Mouse (Mus musculus) liver, embryonic 16.5 days (tissue): ENCODE measurements around the gene Olfr799. TPM values are rescaled to one million over a fixed set of nuclear protein-coding genes. Genes with fewer than 3 reads are reported as not detected.

Source experiments
- ATAC-seq: fragments of 200-750 bp; cut with Nextera tagmentation; 2 replicates; pipeline ENCODE4 v1.8.0; 2017; ENCODE audit warnings: low read depth, mild to moderate bottlenecking, moderate number of reproducible peaks, moderate library complexity
- H3K27ac ChIP-seq: fragments of 300-500 bp; sonication (generic); 2 replicates; pipeline ENCODE4 v1.5.1; 2014; ENCODE audit warnings: mild to moderate bottlenecking, low read length
- H3K27me3 ChIP-seq: fragments of 300-500 bp; sonication (generic); 2 replicates; pipeline ENCODE4 v1.6.1; 2014; ENCODE audit warnings: low read depth, low read length, mixed read lengths; ENCODE audit not compliant: control insufficient read depth, insufficient read depth
- H3K36me3 ChIP-seq: fragments of 300-500 bp; sonication (generic); 2 replicates; pipeline ENCODE4 v1.6.1; 2014; ENCODE audit warnings: mild to moderate bottlenecking; ENCODE audit not compliant: control insufficient read depth, insufficient read depth
- H3K4me1 ChIP-seq: fragments of 300-500 bp; sonication (generic); 2 replicates; pipeline ENCODE4 v1.6.1; 2014; ENCODE audit warnings: low read depth, low read length, mixed read lengths; ENCODE audit not compliant: control insufficient read depth
- H3K4me2 ChIP-seq: fragments of 300-500 bp; sonication (generic); 2 replicates; pipeline ENCODE4 v1.6.1; 2014; ENCODE audit warnings: low read depth, low read length, mixed read lengths
- H3K4me3 ChIP-seq: fragments of 300-500 bp; sonication (generic); 2 replicates; pipeline ENCODE4 v1.5.1; 2014; ENCODE audit warnings: low read depth, mild to moderate bottlenecking, low read length
- H3K9ac ChIP-seq: fragments of 300-500 bp; sonication (generic); 2 replicates; pipeline ENCODE4 v1.6.1; 2014; ENCODE audit warnings: low read depth, low read length
- H3K9me3 ChIP-seq: fragments of 300-500 bp; sonication (generic); replicated peaks from 2 replicates; pipeline ENCODE4 v1.6.1; 2016; ENCODE audit warnings: low read length; ENCODE audit not compliant: control insufficient read depth
- WGBS: fragments of 180-500 bp; shearing (Covaris S2); extraction: QIAGEN DNeasy Blood & Tissue Kit; methylation state at CpG from one replicate; pipeline ENCODE4 v1.1.7; 2014; ENCODE audit not compliant: insufficient replicate concordance; 5-methylcytosine and 5-hydroxymethylcytosine counted together
- polyA plus RNA-seq: library from polyadenylated mRNA; unstranded; fragments of >200 nt; fragmentation: Nextera tagmentation; extraction: Ambion mirVana; gene quantifications from 2 replicates; pipeline ENCODE4 v1.2.1, GENCODE M21; 2015

The Olfr799 gene
- polyA plus RNA-seq, 1 experiment from 2014 or later, result not detected

DNA sequence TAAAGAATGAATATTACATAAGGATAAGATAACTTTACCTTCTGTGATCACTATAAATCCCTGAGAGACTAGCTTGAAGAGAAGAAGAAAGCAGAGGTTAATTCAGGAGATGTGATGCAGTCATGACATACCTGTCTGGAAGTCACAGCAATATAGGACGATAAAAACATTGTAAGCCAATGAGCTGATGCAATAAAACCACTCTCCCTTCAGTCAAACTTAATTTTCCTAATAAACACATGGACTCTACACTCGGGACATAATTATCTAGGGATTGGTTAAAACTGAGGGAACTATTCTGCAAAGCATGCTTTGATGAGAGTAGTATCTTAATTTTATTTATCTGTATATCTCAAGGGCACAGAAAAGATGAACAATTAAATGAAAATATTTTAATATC lies 56.9 kb downstream of the Olfr799 start, which contains the start of gene Olfr803:
Olfr803 (minus strand) TSS at position 101 of the 400 bp plus-strand sequence.
- H3K36me3 ChIP-seq, result no peaks in the 10 kb centered on the region
- H3K9me3 ChIP-seq, result no peaks in the 10 kb centered on the region
- no peak within 1 kb of the TSS for H3K4me2 ChIP-seq
- no peaks in the 10 kb centered on the region for H3K4me1 ChIP-seq
- no peak within 1 kb of the TSS for H3K9ac ChIP-seq
- no peak for ATAC-seq
- WGBS, result 60% methylated on average over 2 of the region's 2 CpGs
- no peaks in the 10 kb centered on the region for H3K27me3 ChIP-seq
- H3K4me3 ChIP-seq, result no peak within 1 kb of the TSS
- H3K27ac ChIP-seq, result no peak within 1 kb of the TSS

Other genes with a start within 250 kb of the Olfr799 start
- gene Olfr785, start 232.1 kb upstream of the Olfr799 start, polyA plus RNA-seq, result not detected in 2 replicates
- not detected in 2 replicates for gene Olfr786, start 210.2 kb upstream of the Olfr799 start, polyA plus RNA-seq
- not detected in 2 replicates for gene Olfr787, start 175.6 kb upstream of the Olfr799 start, polyA plus RNA-seq
- not detected in 2 replicates for gene Olfr788, start 166.5 kb upstream of the Olfr799 start, polyA plus RNA-seq
- not detected in 2 replicates for gene Olfr789, start 152.7 kb upstream of the Olfr799 start, polyA plus RNA-seq
- not detected in 2 replicates for gene Olfr790, start 139.0 kb upstream of the Olfr799 start, polyA plus RNA-seq
- gene Olfr791, start 115.7 kb upstream of the Olfr799 start, polyA plus RNA-seq, result not detected in 2 replicates
- gene Olfr792, start 98.3 kb upstream of the Olfr799 start, polyA plus RNA-seq, result not detected in 2 replicates
- not detected in 2 replicates for gene Olfr794, start 69.8 kb upstream of the Olfr799 start, polyA plus RNA-seq
- gene Olfr796, start 24.9 kb upstream of the Olfr799 start, polyA plus RNA-seq, result not detected in 2 replicates
- gene Olfr798, start 9.6 kb upstream of the Olfr799 start, polyA plus RNA-seq, result not detected in 2 replicates
- gene Olfr800, start 20.2 kb downstream of the Olfr799 start, polyA plus RNA-seq, result not detected in 2 replicates
- not detected in 2 replicates for gene Olfr801, start 36.4 kb downstream of the Olfr799 start, polyA plus RNA-seq
- not detected in 2 replicates for gene Olfr802, start 50.7 kb downstream of the Olfr799 start, polyA plus RNA-seq
- gene Olfr803, start 56.8 kb downstream of the Olfr799 start, polyA plus RNA-seq, result not detected in 2 replicates
- gene Olfr804, start 65.7 kb downstream of the Olfr799 start, polyA plus RNA-seq, result not detected in 2 replicates
- not detected in 2 replicates for gene Olfr805, start 91.9 kb downstream of the Olfr799 start, polyA plus RNA-seq
- gene Olfr806, start 104.4 kb downstream of the Olfr799 start, polyA plus RNA-seq, result not detected in 2 replicates
- gene Olfr807, start 120.3 kb downstream of the Olfr799 start, polyA plus RNA-seq, result not detected in 2 replicates
- gene Olfr808, start 128.0 kb downstream of the Olfr799 start, polyA plus RNA-seq, result not detected in 2 replicates
- not detected in 2 replicates for gene Olfr809, start 137.2 kb downstream of the Olfr799 start, polyA plus RNA-seq
- not detected in 2 replicates for gene Olfr810, start 157.4 kb downstream of the Olfr799 start, polyA plus RNA-seq
- not detected in 2 replicates for gene Olfr811, start 166.9 kb downstream of the Olfr799 start, polyA plus RNA-seq
- not detected in 2 replicates for gene Olfr812, start 208.6 kb downstream of the Olfr799 start, polyA plus RNA-seq
- not detected in 2 replicates for gene Olfr813, start 217.9 kb downstream of the Olfr799 start, polyA plus RNA-seq
- not detected in 2 replicates for gene Olfr814, start 242.4 kb downstream of the Olfr799 start, polyA plus RNA-seq